Mouse (Mus musculus) testis, postnatal 10 days (tissue): ENCODE data around the gene Celsr3.

ENCODE experiments used
- DNase-seq: peaks from one replicate; pipeline ENCODE4 v3.0.0; 2021; ENCODE audit warnings: low spot score

Celsr3 gene

GRCm38 (mm10) chr9:108807674-108808073 lies 18.4 kb upstream of the Celsr3 start:
- no peak for DNase-seq

GRCm38 (mm10) chr9:108808163-108808665 lies 17.9 kb upstream of the Celsr3 start, which contains the start of gene Nckipsd:
Nckipsd (plus strand) TSS chr9:108808368.
- peak; percentile 99 for DNase-seq

- DNase-seq: no peak
These were observed 16.9 kb upstream of the Celsr3 start for GRCm38 (mm10) chr9:108809188-108809587.

GRCm38 (mm10) chr9:108809723-108810122 lies 16.4 kb upstream of the Celsr3 start:
- DNase-seq: no peak

GRCm38 (mm10) chr9:108810516-108810915 lies 15.6 kb upstream of the Celsr3 start:
- DNase-seq: no peak

- no peak for DNase-seq
These were observed 10.6 kb upstream of the Celsr3 start for GRCm38 (mm10) chr9:108815557-108815956.

GRCm38 (mm10) chr9:108819495-108819894 lies 6.6 kb upstream of the Celsr3 start:
- DNase-seq: peak; percentile 79

GRCm38 (mm10) chr9:108820077-108820476 lies 6.0 kb upstream of the Celsr3 start:
- DNase-seq: no peak

GRCm38 (mm10) chr9:108824144-108824685 lies 1.9 kb upstream of the Celsr3 start:
- DNase-seq: no peak

- no peak for DNase-seq
These were observed 1.2 kb upstream of the Celsr3 start for GRCm38 (mm10) chr9:108824755-108825413.

GRCm38 (mm10) chr9:108826700-108827340 lies 700 bp downstream of the Celsr3 start:
- DNase-seq: peak; percentile 89

- no peak for DNase-seq
These were observed 1.3 kb downstream of the Celsr3 start for GRCm38 (mm10) chr9:108827454-108827853.

- no peak for DNase-seq
These were observed 1.8 kb downstream of the Celsr3 start for GRCm38 (mm10) chr9:108827906-108828305.

GRCm38 (mm10) chr9:108831637-108832036 lies 5.5 kb downstream of the Celsr3 start:
- DNase-seq: no peak

- DNase-seq: peak; percentile 92
These were observed 6.4 kb downstream of the Celsr3 start for GRCm38 (mm10) chr9:108832390-108833108.

GRCm38 (mm10) chr9:108842989-108843388 lies 16.9 kb downstream of the Celsr3 start:
- peak; percentile 69 for DNase-seq

- no peak for DNase-seq
These were observed 19.3 kb downstream of the Celsr3 start for GRCm38 (mm10) chr9:108845390-108845789.

GRCm38 (mm10) chr9:108847374-108847773 lies 21.3 kb downstream of the Celsr3 start:
- no peak for DNase-seq

GRCm38 (mm10) chr9:108848419-108848818 lies 22.3 kb downstream of the Celsr3 start:
- DNase-seq: no peak

GRCm38 (mm10) chr9:108852976-108853375 lies 26.9 kb downstream of the Celsr3 start, which contains the start of gene Slc26a6:
Slc26a6 (plus strand) TSS chr9:108853283.
- DNase-seq: no peak

GRCm38 (mm10) chr9:108853635-108854240 lies 27.6 kb downstream of the Celsr3 start:
- peak; percentile 89 for DNase-seq

GRCm38 (mm10) chr9:108854241-108854696 lies 28.1 kb downstream of the Celsr3 start:
- DNase-seq: peak; percentile 88
